Mouse (Mus musculus) cerebellum, adult 18-20 months (tissue): ENCODE measurements around the gene Gm43064.

Source experiments
- DNase-seq, 2 experiments: peaks; one replicate each; pipeline ENCODE4 v3.0.0; 2021

Gm43064 gene

GRCm38 (mm10) chr3:103857036-103857805 is 47.8 kb downstream of the Gm43064 start:
- peak; percentile 51 to 57 for DNase-seq

DNA sequence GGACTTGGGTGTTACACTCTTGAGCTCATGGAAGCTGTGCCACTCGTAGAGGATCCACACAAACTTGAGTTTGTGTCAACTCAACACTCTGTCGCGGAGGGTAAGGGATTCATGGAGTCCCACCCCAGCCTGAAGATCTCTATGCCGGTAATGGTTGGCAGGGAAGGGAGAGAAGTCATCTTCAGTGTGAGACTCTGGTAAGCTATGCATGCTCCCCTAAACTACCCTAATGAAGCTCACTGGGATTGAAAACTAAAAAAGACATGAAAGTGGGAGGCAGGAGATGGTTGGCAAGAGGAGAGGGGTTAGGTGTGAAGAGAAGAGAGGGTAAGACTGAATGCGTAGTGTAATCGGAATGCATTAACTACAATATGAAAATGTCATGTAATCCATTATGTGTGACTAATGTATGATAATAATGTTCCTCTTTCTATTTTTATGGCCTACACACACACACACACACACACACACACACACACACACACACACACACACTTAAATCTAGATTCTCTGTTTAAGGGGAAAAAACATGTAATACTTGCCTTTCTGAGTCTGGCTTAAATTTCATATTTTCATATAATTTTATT is 48.7 kb downstream of the Gm43064 start:
- no peak for DNase-seq

DNA sequence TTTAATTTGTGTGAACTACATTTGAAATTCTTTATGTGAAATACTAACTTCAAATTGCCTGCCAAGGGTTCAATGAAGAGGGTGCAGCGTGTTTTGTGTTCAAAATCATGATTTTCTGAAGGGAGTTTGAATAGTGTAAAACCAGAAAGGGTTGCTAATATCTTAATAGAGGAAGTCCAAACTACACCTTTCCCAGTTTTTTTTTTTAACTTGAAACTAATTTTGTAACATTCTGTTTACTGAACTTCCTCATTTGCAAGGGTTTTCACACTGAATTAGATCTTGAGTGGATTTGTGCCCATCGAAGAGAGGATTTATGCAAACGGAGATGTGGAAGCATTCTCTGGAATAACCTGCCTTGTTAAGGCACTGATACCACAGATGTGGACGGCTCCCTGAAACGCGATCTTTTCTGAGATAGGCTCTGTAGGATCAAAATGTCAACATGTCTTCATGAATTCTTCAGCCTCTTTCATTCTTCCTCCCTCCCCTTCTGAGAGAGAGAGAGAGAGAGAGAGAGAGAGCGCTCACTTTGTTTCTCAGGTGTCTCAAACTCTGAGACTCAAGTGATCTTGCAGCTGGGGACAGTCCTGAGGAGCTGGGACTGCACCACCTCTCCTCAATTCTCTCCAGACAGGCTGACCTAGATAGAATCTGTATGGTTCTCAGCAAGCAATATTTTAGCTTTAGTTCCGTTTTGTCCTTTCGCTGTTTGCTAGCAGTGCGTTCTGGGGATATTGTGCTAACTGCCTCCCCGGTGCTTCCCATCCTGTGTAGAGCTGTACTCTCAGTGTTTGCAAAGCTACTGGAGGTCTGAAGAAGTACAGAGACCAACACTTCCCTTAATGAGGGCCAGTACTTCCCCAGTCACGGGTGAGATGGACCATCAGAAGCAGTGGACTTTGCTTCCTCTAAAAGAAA is 49.8 kb downstream of the Gm43064 start, which contains the start of gene Ptpn22:
TSS of gene Ptpn22 (plus strand) at position 915 of the 921 bp plus-strand sequence.
- DNase-seq = no peak

DNA sequence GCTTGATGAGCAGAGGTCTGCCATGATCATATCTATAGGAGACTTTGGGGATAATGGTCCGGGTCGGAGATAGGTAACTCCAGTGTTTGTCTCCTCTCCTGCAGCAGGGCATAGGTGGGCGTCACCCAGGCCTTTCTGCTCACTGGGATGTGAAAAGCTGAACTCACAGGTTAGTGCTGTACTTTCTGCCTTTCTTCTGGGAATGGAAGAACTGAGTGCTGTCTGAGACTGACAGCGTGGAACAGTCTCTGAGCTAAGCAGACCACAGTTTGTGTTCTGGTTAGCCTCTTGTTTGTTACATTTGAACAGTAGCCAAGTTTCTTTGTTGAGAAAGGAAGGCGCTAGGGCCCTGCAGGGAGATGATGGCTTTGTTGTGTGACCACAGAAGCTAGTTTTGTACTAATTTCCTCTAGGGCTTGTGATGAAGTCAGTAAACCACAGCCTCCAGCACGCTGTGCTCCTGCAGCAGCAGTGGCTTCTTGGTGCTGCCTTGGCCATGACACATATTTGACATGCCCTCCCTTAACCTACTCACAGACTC is 50.5 kb downstream of the Gm43064 start:
- no peak for DNase-seq

GRCm38 (mm10) chr3:103862721-103863220 is 53.4 kb downstream of the Gm43064 start:
- DNase-seq = no peak

- no peak for DNase-seq
Observed at GRCm38 (mm10) chr3:103864200-103864599, 54.8 kb downstream of the Gm43064 start.

DNA sequence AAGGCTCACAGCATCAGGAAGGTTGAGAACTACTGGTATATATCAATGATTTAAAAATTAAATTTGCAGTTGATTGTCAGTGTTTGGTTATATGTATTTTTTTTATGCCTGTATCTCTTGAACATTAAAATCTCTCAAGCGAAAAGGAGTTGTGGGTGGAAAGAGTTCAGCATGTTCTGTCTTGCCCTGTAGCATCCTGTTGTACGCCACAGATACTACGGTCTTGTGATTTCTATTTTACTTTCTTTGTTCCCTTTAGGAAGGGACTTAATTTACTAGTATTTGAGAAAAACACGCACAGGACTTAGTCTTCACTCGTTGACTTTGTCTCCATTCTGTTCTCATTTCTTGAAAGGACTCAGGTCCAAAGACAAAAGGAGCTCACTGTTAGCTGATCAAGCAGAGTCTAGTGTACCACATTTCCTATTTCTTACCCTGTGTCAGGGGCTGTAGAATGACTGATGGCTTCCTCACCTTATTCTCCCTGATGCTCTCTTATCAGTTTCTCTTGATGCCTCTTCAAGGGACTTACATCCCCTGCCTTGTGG is 58.1 kb downstream of the Gm43064 start:
- DNase-seq = no peak

- no peak for DNase-seq
Observed at GRCm38 (mm10) chr3:103868008-103868407, 58.6 kb downstream of the Gm43064 start.

GRCm38 (mm10) chr3:103872663-103873098 is 63.3 kb downstream of the Gm43064 start:
- DNase-seq = no peak

GRCm38 (mm10) chr3:103874329-103874728 is 65.0 kb downstream of the Gm43064 start:
- no peak for DNase-seq

DNA sequence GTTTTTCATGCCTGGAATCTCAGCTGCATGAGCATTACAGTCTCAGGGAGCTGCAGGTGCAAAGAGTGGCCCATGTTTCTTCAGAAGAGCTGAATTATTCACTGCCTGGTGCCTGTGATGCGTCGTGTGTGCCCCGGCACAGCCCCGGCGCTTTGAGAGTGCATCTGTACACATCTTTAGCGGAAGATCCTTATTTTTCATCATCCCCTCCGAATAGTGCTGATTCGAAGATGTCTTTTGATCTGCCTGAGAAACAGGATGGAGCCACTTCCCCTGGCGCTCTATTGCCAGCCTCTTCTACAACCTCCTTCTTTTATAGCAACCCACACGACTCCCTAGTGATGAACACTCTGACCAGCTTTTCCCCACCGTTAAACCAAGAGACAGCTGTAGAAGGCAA is 76.6 kb downstream of the Gm43064 start:
- DNase-seq = no peak

DNA sequence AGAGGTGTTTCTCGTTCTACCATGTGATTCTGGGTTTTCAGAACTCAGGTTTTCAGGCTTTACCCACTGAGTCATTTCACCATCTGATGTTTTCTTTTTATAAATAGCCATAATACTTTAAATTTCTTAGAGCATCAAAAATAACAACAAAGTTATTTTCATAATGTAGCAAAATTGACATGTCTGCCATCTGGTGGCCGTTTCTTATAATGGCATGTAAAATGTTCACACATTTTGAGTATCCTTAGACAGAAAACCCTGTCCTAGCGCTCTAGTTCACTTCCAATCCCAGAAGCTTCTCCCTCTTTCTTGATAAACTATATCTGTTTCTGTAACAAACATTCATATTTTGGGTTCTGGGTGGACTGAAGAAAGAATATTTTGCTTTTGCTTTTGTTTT is 78.2 kb downstream of the Gm43064 start:
- peak; percentile 65 to 70 for DNase-seq
